Mouse (Mus musculus) embryonic stem cell, embryonic (primary cell): ENCODE measurements at regions not wholly inside any gene's neighbourhood (a gene's known extent, or its start where the extent isn't known, plus 50 kb on each side); places are given as distances from the start of the nearest gene placed in this dataset.

Source experiments
- CTCF ChIA-PET, 4 experiments: fragments of 300-600 bp in 2 of 4; fragments of 350-600 bp in 2 of 4; sonication (Branson Sonifier 250); formaldehyde crosslinking; loops; one replicate each; lab custom pipeline; 2022; ENCODE audit warnings: inconsistent platforms in 2 of 4; lab: Charles Lee
- POLR2A ChIA-PET, 4 experiments: fragments of 300-600 bp in 2 of 4; fragments of 350-600 bp in 2 of 4; sonication (Branson Sonifier 250); formaldehyde crosslinking; loops; one replicate each; lab custom pipeline; 2022; ENCODE audit warnings: antibody characterized with exemption in 4 of 4, inconsistent platforms in 1 of 4; lab: Charles Lee

- ChIA-PET CTCF (no interaction called here), POLR2A (interaction anchor here in 1 of 4 experiments (0.8 kb wide), 1 partner anchor 768 kb away, joined by 3 read pairs; no protein-coding TSS in a partner anchor)
These were observed 790.2 kb downstream of the Slitrk5 start for GRCm38 (mm10) chr14:112465096-112465495.

GRCm38 (mm10) chr14:112466305-112466864, 791.5 kb downstream of the Slitrk5 start:
- CTCF ChIA-PET, result no interaction called here
- POLR2A ChIA-PET, result no interaction called here

GRCm38 (mm10) chr14:112475541-112475940, 800.6 kb downstream of the Slitrk5 start:
- ChIA-PET CTCF (interaction anchor here in 1 of 4 experiments (0.7 kb wide), 1 partner anchor 464 kb away, joined by 3 read pairs; no protein-coding TSS in a partner anchor), POLR2A (interaction anchor here in 1 of 4 experiments (1.1 kb wide), 1 partner anchor 175 kb away, joined by 3 read pairs; no protein-coding TSS in a partner anchor)
